Mouse (Mus musculus) ovary, adult 18-20 months (tissue): Measurements from ENCODE around the gene Plekhj1.
"Not testable (repeated sequence)": the region's sequence is repeated elsewhere in the genome, so short reads cannot be mapped to it uniquely, and the experiment has no call there.

Experiments used
- DNase-seq: peaks from one replicate; pipeline ENCODE4 v3.0.0; 2022; ENCODE audit warnings: low spot score, mixed read lengths

The Plekhj1 gene

GRCm38 (mm10) chr10:80798150-80799006, at the start of gene Plekhj1, which contains the start of gene Sf3a2:
Gene Plekhj1, minus strand, starts transcription at chr10:80798626.
Gene Sf3a2, plus strand, starts transcription at chr10:80798198.
- DNase-seq, result peak; percentile 95

GRCm38 (mm10) chr10:80845732-80846131, 47.3 kb upstream of the Plekhj1 start:
- no peak for DNase-seq

GRCm38 (mm10) chr10:80845055-80845693, 46.7 kb upstream of the Plekhj1 start:
- DNase-seq, result no peak

GRCm38 (mm10) chr10:80843931-80844547, 45.6 kb upstream of the Plekhj1 start, which contains the start of gene Lingo3:
Gene Lingo3, minus strand, starts transcription at chr10:80844039.
- DNase-seq, result no peak

GRCm38 (mm10) chr10:80843087-80843930, 44.9 kb upstream of the Plekhj1 start:
- no peak for DNase-seq

GRCm38 (mm10) chr10:80842334-80842733, 43.9 kb upstream of the Plekhj1 start:
- DNase-seq, result no peak

- no peak for DNase-seq
Measured at GRCm38 (mm10) chr10:80841685-80842084, 43.3 kb upstream of the Plekhj1 start.

GRCm38 (mm10) chr10:80839848-80840247, 41.4 kb upstream of the Plekhj1 start:
- no peak for DNase-seq

GRCm38 (mm10) chr10:80838346-80838912, 40.0 kb upstream of the Plekhj1 start:
- DNase-seq, result no peak

GRCm38 (mm10) chr10:80837827-80838226, 39.4 kb upstream of the Plekhj1 start:
- DNase-seq, result no peak

GRCm38 (mm10) chr10:80836949-80837379, 38.5 kb upstream of the Plekhj1 start:
- no peak for DNase-seq

- no peak for DNase-seq
Measured at GRCm38 (mm10) chr10:80835617-80836016, 37.2 kb upstream of the Plekhj1 start.

- no peak for DNase-seq
Measured at GRCm38 (mm10) chr10:80832818-80833217, 34.4 kb upstream of the Plekhj1 start.

- peak; percentile 51 for DNase-seq
Measured at GRCm38 (mm10) chr10:80831136-80831535, 32.7 kb upstream of the Plekhj1 start.

- no peak for DNase-seq
Measured at GRCm38 (mm10) chr10:80829359-80830278, 31.2 kb upstream of the Plekhj1 start.

GRCm38 (mm10) chr10:80828587-80828986, 30.2 kb upstream of the Plekhj1 start:
- not testable (repeated sequence) for DNase-seq

GRCm38 (mm10) chr10:80827870-80828420, 29.5 kb upstream of the Plekhj1 start:
- no peak for DNase-seq

- DNase-seq, result no peak
Measured at GRCm38 (mm10) chr10:80827063-80827869, 28.8 kb upstream of the Plekhj1 start.
